Mouse (Mus musculus): ENCODE data around the gene Smdt1.
A peak's percentile ranks its signal among the peaks of the same experiment; 100 is the strongest.

The Smdt1 gene

DNA sequence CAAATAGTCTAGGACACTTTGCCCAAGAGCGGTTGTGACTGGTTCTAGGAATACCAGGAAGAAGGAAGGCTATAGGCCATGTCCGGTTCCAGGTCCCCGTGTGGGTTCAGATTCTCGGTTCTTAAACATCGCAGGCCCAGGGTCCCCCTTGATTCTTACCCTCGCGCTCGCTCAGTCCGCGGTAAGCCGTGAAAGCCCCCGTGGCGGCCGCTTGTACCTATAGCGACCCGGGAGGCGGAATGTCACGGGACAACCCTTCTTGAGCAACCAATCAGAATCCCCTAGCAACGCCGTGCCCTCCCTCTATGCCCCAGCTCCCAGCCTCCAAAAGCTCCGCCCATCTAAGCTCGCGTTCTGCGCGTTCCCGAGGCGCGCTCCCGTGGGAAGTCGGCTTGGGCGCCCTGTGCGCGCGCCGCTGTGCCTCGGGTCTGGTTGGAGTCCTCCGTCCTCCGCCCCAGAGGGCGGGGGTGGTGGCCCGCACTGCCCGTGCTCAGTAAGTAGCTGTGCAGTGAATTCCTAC, at the start of gene Smdt1, which contains the start of the genes Naga and Pheta2:
Gene Smdt1 (plus strand): TSS at position 367 of the 520 bp plus-strand sequence.
Gene Naga (minus strand): TSS at position 333 of the 520 bp plus-strand sequence.
Gene Pheta2 (plus strand): TSS at position 350 of the 520 bp plus-strand sequence.
- DNase-seq: peak; percentile 95

DNA sequence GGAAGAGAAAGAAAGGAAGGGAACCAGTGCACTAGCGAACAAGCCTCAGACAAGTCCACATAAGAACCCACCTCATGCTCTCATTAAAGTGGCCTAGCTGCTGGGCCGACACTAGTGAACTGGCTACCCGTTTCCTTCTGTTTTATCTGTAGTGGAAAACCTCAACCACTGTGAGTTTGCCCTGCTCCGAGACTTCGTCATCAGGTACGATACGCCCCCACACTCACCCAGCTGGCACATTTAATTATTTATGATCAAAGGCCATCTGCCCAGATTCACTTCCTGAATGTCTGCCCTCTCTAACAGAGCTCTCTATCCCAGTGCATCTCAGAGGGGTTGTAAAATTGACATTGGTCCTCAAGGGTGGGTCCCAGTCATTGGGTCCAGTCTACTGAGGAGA, 48.5 kb upstream of the Smdt1 start:
- DNase-seq: no peak

DNA sequence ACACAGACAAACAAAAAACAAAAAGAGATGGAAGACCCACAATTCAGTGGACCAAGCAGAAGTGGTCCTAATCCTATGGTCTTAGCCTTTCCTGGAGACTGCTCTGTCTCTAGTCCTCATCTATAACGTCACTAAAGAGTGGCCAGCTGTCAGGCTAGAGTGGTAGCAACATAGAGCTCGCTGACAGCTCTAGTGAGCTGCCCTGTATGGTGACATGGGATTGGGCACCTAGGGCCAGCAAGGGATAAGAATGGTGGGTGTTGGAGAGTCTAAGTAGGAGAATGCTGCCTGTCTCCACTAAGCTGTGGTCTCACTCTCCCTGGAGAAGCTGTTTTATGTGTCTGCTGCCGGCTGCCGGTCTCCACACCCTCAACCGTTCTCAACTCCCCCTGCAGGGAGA, 45.9 kb upstream of the Smdt1 start:
- DNase-seq: no peak

DNA sequence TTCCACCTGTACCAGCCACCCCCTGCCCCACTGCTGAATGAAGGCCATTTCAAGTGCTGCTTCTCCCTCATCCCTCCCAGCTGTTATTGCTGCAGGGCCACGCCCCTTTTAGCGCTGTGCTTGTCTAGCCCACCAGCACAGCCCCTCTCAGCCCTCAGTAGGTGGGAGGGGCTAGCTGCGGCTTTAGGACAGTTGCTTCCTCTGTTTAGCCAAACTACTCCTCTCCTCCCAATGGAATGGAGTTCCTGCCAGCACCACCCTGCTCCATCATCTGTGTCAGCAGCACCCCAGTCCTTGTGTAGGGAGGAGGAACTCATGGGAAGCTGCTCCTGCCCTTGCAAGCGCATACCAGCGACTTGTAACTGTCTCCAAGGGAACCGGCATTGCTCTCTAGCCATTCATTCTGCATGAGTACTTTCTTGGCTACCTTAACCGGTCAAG, 45.5 kb upstream of the Smdt1 start:
- DNase-seq: no peak

DNA sequence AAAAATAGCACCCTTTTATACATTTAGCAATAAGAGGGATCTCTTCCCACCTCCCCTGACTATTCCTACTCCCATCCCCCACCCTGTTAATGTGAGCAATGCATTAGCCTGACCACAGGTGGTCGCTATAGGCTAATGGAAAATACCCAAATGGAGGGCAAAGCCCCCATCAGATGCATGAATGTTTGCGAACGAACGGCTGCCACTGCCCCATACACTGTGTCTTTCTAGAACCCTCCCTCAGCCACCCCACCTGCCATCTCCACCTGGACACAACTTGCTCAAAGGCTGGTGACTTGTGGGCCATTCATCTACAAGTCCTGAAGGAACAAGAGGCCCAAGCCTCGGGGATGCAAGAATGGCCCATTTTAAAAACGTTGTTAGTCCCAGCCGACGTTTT, 44.7 kb upstream of the Smdt1 start:
- no peak for DNase-seq

DNA sequence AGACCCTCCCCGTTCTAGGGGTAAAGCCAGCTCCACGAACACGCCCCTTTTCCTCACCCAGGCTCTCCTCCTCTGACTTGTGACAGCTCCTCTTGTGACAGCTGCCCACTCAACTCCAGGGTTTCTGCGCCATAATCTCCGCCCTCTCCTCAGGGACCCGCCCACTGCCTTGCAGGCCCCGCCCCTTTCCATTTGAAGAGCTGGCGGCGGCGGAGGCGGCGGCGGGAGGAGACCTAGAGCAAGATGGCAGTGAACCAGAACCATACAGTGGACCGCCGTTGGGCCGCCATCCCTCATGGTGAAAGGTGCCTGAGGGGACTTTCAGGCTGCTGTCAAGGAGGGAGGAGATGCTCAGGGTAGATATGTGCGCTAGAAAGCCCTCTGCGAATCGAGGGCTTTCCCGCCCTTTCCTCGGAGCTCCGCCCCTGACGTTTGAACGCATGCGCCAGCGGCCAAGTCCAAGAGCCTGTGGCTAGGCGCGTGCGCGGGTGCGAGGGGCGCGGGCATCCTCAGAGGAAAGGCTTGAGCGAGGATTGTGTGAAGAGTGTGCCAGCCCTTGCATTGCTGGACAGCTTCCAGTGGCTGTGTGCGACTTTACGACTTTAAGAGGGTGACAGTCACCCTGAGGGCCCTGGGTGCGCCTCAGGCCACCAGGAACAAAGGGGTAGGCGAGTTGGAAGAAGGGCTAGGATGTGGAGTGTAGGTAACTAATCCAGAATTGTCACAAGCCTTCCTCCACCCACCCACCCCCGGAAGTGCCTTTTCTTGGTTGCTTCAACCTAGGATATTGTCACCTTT, 39.8 kb upstream of the Smdt1 start, which contains the start of gene Wbp2nl:
Gene Wbp2nl (plus strand): TSS at position 191 of the 798 bp plus-strand sequence.
- no peak for DNase-seq

DNA sequence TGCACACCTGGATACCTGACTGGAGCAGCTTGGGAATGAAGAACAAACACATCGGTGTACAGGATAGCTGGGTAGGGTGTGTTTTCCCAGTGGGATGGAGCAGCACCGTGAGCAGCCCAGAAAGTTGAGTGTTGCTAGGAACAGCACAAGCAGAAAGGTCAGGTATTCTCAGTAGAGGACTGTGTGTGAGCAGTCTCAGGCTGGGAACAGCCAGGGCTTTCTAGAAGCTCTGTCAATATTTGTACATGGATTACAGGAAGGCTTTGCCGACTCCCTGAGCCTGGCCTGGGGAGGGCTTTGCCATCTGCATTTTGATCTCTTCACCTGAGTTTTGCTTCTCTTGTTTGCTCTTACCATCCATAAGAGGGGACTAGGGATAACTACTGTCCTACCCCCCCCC, 31.7 kb upstream of the Smdt1 start:
- DNase-seq: no peak

DNA sequence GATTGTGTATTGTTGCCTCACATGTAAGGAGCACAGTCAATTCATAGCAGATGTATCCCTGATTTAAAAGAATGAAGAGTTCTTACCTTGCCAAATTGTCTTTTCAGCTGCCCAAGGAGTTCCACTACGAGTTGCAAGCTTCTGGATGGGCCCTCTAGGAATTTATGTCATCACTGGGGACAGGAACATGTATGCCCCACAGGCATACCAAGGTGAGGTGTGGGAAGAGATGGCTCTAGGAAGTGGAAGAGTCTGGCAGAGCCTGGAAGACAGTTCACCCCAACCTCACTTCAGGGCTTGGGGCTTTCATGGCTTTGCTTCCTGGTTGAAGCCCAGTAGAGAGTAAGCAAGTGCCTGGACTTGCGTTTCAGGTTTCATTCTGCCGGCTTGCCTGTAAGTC, 30.3 kb upstream of the Smdt1 start:
- DNase-seq: no peak

DNA sequence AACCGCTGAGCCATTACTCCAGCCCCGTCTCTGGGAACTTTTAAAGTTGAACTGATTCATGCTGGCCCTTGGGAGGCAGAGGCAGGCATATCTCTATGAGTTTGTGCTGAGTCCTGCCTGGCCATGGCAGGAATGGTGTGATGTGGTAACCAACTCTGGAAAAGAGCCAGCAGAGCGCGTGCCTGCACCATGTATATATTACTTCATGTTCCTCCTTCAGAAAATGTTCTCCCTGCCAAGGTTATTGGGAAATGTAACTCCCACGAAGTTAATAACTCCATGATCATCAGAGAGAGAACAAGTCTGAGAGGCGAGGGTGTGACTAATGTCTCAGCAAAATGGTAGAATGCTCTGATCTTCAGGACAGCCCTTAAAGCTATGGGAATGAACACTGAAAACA, 20.9 kb upstream of the Smdt1 start:
- no peak for DNase-seq

DNA sequence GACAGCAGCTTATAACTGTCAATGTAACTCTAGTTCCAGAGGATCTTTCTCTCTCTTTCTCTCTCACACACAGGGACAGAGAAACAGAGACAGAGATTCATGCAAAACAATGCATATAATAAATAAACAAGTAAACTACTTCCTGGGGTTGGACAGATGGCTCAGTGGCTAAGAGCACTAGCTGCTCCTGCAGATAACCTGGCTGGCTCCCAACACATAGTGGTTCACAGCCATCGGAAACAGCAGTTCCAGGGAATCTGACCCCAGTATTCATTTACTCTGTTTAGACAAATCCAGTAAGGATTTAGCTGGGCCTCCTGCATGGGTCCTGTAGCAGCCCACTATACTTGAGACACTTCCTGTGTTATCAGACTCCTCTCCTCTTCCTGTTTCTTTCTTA, 19.1 kb upstream of the Smdt1 start:
- DNase-seq: no peak

DNA sequence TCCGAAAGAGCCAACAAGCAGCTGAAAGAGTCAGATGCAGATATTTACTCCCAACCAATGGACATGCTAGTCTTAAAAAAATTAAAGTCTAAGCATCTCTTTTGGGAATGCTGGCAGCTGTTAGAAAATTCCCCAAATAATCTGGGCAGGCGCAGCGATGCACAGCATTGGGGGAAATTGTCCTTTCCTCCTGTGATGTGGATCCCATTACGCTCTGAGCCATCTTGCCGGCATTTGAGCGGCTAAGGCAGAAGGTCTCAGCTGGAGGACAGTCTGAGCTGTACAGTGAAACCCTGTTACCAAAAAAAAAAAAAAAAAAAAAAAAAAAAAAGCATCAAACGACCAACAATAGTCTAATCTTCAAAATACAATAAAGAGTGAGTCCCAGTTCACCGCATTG, 16.6 kb upstream of the Smdt1 start:
- DNase-seq: no peak

DNA sequence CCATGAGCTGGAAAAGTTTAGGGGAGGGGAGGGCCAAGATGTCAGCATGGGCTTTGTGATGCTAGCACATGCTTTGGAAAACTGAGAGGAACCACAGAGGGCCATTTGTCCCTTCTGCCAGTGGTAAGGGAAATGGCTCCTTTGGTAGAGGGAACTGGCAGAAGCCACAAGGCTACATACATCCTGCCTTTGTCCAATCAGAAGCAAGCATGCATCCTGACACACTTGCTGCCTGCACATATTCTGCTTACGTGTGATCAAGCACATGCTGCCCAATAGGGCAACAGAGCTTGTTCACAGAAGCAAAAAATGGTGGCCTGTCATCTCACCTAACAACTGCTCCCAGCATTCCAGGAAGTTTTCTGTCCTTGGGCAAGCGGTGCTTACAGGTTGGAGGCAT, 13.4 kb upstream of the Smdt1 start:
- no peak for DNase-seq

DNA sequence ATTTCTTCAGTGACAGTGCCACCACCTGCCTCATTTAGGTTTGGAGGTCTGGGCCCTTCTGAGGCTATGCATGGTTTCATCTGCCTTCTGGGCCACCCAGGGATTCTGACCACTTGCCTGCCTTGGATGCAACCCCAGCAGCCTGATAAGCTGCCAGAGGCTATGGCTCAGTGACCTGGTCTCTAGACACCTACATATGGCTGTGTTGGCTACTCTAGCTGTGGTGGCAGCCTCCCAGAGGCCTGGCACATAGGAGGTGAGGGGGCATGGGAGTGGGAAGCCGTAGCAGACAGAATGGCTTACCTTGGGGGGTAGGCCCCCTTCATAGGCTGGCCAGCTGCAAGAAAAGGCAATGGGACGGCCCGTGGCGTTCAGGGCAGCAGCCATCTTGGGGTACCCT, 3.6 kb upstream of the Smdt1 start:
- no peak for DNase-seq

DNA sequence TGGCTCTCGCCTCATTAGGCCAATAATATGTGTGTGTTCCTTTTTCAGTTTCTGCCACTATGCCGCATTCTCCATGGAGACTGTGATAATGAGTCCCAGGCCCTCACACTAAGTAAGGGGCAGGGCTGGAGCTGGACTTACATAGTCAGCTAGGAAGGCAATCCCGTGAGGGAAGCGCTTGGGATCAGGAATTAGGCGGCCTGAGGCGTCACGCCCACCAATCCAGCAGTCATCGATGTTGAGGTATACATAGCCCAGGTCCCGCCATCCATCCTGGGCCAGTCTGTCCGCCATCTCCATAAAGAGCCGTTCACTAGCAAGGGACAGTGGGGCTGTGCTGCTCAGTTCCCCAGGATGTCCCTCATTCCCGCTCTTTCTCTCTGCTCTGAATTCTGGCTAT, 2.1 kb upstream of the Smdt1 start:
- DNase-seq: no peak

DNA sequence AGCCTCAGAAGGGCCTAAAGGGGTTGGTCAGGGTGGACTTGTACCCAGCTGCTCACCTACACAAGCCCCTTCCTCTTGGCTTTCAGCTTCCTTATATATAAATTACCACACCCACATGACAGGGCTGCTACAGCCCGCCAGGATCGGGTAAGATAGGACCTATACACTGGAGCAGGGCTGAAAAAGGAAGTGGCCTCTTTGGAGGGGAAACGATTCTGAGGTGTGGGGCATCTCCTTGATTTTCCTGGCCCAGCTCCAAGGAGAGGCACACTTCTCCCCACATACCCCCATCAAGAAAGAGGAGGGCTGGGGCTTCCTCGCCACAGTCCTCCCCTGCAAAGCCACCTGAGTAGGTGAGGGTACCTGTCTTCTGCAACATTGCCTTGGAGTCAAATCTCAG, 884 bp upstream of the Smdt1 start:
- no peak for DNase-seq

DNA sequence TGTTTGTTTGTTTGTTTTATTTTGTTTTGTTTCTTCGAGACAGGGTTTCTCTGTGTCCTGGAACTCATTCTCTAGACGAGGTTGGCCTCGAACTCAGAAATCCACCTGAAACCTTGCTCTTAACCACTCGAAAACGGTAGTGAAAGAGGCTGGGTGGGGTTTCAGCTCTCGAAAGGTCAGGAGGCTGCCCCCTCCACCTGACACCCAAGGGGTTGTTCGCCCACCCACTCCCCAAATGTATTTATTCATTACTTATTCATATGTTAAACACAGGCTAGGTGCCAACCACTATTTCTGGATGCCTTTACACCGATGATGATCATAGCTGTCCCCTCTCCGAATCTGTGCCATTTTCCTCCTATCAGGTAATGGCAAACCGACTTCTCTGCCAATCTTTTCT, 391 bp downstream of the Smdt1 start:
- DNase-seq: no peak

DNA sequence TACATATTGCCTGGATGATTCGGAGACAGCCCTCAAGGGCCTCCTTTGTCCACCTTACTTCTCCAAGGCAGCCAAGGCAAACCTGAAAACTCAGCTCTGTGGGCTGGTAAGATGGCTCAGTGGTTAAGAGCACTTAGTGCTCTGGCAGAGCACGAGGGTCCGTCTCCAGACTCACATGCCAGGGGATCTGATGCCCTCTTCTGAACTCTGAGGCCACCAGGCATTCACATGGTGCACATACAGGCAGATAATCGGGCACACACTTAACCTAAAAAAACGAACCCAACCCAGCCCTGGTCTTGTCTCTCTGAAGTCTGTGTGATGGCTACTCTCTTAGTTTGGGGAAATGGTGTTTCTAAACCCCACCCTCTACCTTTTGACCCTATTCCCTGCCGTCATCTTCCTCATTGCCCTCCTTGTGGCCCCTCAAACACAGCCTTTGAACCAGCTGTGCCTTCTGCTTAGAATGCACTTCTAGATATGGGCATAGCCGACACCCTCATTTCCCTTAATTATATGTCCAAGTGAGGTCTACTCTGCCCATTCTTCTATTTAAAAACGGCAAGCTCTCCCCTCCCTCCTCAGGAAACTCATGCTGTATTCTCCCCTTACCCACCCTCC, 985 bp downstream of the Smdt1 start:
- no peak for DNase-seq

DNA sequence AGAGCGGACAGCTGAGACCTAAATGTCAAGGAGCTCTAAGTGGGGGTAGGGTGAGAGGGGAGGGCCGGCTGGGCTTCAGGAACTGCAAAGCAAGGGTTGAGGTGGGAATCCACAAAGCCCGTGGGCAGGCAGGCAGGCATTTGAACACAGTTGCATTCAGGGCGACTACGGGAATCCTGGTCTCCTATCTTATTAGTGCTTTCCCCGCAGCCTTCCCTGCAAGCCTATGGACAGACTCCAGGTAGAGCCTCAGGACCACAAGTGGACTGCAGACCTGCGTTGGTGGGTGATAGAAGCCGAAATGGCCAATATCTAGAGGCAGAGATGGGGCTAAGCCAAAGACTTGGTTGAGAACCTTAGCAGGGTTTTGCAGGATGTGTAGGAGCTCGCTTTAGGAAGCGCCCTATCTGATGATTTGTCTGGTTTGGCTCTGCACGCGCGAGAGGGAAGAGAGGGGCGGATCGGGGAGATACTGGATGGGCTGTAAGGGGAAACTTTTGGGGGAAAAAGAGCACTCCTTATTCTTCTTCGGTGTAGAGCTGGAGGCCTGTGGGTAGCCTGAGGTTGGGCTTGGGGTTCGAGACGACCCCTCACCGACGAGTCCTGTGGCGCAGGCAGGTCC, 1.8 kb downstream of the Smdt1 start:
- DNase-seq: no peak

DNA sequence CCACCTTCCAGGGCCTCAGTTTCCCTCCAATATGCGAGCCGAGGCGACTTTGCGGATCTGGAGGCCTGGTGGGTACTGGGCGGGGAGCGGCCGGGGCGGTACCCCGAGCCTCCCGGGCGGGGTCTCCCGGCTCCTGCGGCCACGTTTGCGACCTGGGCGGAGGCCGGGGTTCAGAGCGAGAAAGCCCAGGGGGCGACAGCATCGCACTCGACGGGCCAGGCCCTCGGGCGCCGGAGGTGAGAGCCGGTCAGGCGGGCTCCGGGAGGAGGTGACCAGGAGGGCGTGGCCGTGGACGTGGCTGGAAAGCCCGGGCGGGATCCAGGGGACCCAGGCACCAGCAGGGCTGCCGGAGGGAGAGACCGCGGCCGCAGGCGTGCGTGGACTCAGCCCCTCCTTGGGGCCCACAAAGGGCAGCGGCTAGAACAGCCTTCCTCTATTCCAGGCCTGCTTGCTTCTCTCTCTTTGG, 2.3 kb downstream of the Smdt1 start:
- DNase-seq: no peak

DNA sequence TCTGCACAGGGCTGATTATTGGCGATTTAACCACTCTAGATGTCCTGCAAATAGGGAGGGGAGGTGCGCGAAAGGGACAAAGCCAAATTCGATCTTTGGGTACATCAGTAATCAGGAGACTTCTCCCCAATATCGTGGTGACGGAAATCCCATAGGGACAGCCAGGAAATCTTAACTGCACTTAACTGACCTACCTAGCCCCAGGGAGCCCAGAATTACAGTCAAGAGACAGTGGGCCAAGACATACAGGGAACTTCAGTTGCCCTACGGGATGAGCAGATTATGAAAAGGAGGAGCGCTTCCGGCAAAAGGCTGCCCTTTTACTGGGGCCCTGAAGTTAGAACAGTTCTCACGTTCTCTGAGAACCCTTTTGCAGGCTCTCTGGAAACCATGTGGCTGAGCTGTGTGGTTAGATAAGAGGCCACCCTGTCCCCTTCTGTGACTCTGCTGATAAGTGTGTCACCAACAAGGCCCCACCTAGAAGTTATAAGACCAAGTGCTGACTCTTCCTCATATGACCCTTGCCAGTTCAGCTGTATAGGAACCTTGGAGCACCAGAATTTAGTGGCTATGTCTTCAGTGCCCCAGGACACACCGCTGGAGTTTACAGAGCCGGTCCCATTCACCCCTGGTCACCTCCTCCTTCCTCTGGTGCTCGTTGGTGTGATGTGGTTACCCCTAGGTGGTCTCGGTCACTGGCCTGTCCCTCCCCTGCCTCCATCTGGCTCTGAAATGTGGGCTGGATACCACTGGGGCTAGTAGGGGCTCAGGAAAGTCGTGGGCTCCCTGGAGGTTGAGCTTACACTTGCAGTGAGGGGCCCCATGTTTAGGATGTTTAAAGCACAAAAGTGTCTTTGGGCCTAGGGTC, 3.1 kb downstream of the Smdt1 start:
- no peak for DNase-seq

DNA sequence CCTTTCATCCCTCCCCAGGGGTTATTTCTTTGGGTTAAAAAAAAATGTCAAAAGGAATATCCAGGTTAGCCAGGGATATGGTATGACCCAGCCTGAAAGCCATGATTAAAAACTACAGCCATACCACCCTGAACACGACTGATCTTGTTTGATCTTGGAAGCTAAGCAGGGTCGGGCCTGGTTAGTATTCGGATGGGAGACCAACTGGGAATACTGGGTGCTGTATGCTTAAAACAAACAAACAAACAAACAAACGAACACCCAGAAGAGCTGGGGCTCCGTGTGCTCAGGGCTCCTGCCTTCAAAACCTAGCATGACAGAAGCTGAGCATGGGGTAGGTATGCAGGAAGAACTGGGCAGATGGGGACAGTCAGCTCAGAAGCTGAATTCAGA, 3.8 kb downstream of the Smdt1 start:
- no peak for DNase-seq
